Mouse (Mus musculus) frontal cortex, adult (tissue): ENCODE measurements around the gene Exosc1.
A peak's percentile ranks its signal among the peaks of the same experiment; 100 is the strongest.
"Not testable (repeated sequence)": the region's sequence is repeated elsewhere in the genome, so short reads cannot be mapped to it uniquely, and the experiment has no call there.

Source experiments
- ATAC-seq: cut with Nextera tagmentation; 2 replicates; pipeline ENCODE4 v1.9.2; 2017; ENCODE audit warnings: mild to moderate bottlenecking, moderate library complexity, mixed read lengths; ENCODE audit not compliant: low TSS enrichment

Exosc1 gene

DNA sequence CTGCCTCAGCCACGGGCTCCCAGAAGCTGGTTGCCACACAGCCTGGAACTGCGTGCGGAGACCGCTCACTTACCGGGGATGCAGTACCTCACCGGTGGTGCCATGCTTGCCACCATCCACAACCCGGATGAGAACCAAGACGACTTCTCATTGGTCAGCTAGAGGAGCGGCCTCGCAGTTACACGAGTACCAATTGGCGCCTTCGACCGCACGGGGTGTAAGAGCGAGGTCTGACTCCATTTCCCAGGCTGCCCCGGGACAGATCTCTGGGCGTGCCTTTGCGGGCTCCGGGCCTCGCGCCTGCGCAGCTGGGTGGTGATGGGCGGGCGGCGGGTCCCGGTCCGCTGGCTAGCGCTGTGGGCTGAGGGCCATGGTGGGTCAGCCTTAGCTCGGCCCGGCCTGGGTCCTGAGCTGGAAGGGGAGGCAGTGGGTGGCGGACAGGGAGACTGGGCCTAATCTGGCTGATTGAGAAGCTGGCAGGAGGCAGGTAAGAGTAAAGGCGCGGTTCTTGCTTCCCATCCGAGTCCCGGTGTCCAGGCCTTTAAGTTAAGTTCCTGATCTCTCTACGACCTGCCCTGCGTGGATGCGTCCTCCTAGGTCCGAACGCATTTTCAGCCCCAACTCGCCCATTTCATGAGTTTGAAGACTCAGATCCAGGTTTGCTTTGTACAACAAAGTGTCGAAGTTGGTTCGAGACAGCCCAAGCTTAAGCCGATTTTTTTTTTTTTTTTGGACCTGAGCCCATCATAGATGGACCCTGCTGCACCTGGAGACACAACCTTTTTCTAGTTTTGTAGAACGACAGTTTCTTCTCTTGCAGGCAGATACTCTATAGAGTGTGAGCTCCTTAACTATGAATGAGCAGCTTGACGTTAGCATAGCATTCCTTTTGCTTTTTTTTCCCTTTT, at the start of gene Exosc1, which contains the start of gene Zdhhc16:
Gene Exosc1 (minus strand): TSS at position 245 of the 908 bp plus-strand sequence.
Gene Zdhhc16 (plus strand): TSS at position 302 of the 908 bp plus-strand sequence.
- ATAC-seq, result peak; percentile 99

DNA sequence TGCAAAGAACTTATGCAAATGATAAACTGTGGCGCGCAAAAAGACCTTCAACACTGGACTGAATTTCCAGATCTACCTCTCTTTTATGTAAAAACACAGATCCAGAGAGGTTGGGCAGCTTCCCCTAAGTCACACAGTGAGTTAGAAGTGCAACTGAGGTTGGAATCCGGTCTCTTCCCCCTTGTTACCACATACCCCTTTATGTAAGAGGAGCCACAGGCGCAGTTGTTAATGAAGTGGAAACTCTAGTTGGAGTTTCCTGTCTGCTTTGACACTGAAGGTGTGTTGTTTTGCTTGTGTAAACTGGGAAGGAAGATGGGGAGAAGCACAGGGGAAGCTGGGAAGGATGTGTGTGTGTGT, 49.5 kb upstream of the Exosc1 start:
- no peak for ATAC-seq

DNA sequence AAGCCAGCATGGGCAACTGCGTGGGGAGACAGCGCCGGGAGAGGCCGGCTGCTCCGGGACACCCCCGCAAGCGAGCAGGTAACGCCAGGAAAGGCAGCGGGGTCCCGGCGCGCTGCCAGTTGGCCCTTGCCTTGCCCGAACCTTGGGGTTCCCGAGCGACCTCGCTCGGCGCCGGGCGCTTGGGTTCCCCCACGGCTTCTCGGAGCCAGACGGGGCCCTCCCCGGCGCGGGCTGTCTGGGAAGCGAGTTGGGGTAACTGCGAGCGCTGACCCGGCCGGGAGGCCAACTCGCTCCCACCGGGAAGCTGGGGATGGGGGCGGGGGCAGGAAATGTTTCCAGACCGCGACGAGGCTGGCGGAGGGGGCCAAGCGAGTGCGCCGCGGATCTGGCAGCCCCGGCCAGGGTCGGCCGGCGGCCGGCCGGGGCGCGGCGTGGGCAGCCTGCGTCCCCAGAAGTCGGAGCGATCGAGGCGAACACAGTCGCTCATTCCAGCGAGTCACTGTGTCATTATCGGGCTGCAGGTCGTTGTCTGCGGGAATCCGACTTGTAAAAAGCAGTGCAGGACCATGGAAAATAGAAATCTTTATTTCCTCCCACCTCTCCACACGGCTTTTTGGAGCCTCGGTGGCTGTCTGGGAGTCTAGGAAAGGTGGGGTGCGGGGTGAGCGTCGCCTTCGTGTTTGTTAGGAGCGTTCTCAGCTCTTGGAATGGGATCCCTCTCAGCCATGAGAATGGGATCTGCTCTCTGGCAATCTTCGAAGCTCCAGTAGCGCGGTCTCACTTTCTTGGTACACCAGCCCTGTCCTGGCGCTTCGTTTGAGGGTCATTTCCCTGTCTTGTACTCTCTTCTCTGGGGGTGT, 48.9 kb upstream of the Exosc1 start:
- ATAC-seq, result no peak

- ATAC-seq, result no peak; the same call in 1 of the 2 replicates
Observed at GRCm38 (mm10) chr19:41981595-41981927, 48.3 kb upstream of the Exosc1 start, which contains the start of gene Ubtd1. Gene Ubtd1 (plus strand): TSS chr19:41981763.

GRCm38 (mm10) chr19:41980819-41981594, 47.8 kb upstream of the Exosc1 start, which contains the start of gene Mms19:
Gene Mms19 (minus strand): TSS chr19:41981157.
- ATAC-seq, result peak; percentile 84

DNA sequence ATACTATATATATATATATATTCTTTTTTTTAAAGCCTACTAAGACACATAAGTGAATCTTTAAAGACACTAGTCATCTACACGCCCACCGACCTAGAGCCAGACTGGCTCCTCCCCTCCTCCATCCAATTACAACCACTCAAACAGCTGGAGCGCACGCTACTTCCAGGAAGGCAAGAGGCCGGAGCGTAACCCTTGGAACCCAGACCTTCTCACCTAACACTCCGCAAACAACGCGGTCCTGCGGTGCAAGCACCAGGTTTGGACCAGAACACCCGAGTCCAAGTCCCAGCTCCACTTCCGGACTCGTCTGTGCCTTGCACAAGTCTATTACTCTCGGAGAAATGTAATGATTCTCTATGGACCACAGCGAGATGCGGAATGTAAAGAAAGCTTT, 47.2 kb upstream of the Exosc1 start:
- no peak for ATAC-seq

GRCm38 (mm10) chr19:41973891-41974794, 40.9 kb upstream of the Exosc1 start:
- ATAC-seq, result peak; percentile 92

DNA sequence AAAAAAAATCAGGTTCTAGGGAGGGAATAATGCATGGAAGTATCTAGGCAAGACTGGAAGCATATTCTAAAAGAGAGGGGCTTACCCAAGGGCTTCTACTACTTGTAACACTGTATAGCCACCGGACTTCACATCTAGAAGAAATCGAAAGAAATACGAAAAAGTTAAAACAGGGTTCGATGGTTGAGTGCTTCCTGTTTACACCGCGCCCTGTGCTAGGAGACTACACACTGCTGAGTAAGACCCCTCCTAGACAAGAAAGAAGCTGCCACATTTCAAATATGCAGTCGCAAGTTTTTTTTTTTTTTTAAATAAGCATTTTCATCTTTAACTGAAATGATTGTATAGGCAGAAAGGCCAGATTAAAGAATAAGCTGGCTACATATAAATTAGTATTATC, 36.4 kb upstream of the Exosc1 start:
- no peak for ATAC-seq

- ATAC-seq, result no peak
Observed at GRCm38 (mm10) chr19:41953574-41953973, 20.4 kb upstream of the Exosc1 start.

- peak; percentile 68; the same call in 1 of the 2 replicates for ATAC-seq
Observed at GRCm38 (mm10) chr19:41952287-41952686, 19.1 kb upstream of the Exosc1 start.

DNA sequence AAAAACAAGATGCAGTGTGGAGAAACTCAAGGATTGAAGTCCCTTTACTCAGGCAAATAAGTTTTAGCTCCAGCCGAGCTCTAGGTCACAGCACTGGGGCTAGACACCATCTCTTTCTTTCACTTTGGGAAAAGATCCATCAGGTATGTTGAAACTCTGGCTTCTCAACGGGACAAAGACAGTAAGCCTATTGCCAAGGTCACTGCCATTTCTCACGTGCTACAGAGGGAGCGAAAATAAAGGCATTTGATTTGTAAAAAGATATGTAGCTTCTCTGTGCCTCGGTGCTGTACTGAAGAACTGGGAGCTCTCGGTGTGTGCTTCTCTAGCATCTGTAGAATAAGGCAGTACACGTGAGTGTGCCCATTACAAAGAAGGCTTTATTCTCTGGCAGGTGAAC, 10.6 kb upstream of the Exosc1 start:
- ATAC-seq, result no peak

DNA sequence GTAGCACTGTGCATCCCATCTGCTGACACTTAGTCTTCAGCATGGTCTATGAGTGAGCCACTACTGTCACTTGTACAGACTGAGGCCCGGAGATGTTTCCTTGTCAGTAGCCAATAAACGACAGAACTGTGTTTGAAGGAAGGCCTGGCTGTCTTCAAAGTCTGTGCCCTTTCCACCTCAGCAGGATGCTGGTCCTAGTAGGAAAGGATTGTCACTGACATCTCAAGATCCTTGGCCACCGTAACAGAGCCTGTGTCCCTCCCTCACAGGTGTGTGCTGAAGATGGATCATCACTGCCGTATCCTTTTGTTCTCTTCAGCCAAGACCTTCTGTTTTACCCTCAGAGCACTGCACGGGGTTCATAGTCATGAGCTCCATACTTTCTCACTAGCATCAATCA, 5.3 kb upstream of the Exosc1 start:
- ATAC-seq, result no peak

DNA sequence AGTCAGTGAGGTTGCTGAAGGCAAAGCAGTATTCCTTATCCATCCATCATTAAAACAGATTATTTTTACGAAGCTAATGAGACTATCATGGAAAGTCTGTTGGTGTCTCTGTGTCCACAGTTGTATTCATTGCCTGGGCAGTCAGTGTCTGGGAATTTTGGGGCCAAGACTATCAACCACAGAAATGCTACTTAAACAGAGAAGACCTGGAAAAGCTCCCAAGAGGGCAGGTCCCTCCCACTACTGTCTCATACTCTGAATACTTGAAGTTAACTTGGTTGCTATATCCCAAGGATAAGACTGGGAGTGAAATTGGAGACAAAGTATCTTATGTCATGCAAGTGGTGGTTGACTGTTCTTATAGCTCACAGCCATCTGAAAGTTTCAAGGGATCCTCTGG, 2.7 kb upstream of the Exosc1 start:
- no peak for ATAC-seq

DNA sequence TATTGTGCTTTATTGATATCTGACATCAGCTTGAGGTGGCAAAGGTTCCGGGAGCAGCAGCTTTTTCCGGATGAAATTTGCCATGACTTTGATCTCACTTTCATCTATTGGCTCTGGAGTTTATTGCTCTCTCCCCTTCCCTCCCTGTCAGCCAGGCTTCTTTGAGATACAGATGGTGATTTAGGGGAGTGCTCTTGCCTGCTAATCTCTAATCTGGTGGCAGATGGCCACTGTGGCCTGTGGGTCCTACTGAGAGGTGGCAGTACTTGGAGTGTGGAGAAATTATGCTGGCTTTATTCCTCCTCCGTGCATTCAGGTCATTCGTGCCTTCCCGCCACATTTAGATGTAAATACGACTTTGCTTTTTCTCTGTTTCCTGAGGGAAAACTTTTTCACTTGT, 901 bp upstream of the Exosc1 start:
- no peak for ATAC-seq

GRCm38 (mm10) chr19:41932686-41933085, 537 bp downstream of the Exosc1 start:
- ATAC-seq, result peak; percentile 44

- ATAC-seq, result no peak
Observed at GRCm38 (mm10) chr19:41920412-41921067, 12.7 kb downstream of the Exosc1 start.

DNA sequence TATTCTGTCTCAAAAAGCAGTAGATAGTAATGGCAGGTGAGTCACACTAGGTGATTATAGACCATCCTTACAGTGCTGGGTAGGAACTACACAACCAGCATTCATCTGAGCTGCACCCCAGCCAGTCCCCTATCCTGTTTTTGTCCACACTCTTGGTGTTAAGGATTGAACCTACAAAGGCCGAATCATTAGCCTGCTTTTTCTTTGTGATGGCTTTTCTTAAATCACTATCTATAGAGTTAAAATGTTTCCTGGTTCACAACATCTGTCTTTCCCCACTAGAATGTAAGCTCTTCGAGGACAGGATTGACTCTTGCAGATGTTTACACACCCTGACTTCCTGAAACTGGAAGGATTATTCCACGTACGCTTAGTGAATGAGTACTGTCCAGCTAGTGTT, 13.8 kb downstream of the Exosc1 start:
- ATAC-seq, result no peak

GRCm38 (mm10) chr19:41916853-41917252, 16.4 kb downstream of the Exosc1 start:
- no peak for ATAC-seq

DNA sequence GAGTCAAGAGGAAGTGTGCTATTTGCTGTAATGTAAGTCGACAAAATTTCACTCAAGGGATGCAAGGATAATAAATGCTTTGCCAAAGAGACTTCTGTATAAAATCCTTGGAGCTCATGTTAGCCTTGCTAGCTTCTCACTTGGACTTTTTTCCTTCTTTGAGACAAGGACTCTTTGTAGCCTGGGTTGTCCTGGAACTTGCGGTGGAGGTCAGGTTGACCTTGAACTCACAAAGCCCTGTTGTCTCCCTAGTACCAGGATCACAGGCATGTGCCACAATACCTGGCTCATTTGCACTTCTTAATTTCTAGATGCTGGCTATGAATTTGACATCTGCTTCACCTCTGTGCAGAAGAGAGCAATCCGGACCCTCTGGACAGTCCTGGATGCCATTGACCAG, 17.9 kb downstream of the Exosc1 start:
- ATAC-seq, result no peak

DNA sequence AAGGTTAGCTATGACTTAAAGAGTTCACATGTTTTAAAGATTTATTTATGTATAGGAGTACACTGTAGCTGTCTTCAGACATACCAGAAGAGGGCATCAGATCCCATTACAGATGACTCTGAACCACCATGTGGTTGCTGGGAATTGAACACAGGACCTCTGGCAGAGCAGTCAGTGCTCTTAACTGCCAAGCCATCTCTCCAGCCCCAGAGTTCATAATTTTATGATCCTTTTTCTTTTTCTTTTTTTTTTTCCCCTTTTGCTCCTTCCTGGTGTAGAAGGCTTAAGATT, 18.7 kb downstream of the Exosc1 start:
- not testable (repeated sequence) for ATAC-seq
